9 mouse cellular contexts compared by ENCODE assay signal in genomic region chr1:90838221-90838620, GRCm38 (mm10). TPM values are rescaled to one million over a fixed set of nuclear protein-coding genes. Genes with fewer than 3 reads are reported as not detected.
DNase-seq lines count a peak whose midpoint lies in the region; ATAC-seq lines count a peak whose summit lies in the region.
"Had no signal": no experiment of that assay in that cellular context is flagged by ENCODE, and none has a peak within 500 bp of the region (broad histone marks: within the 10 kb centered on the region; RNA-seq: fewer than 3 reads in every experiment).

No protein-coding gene starts in this region.

- WGBS in embryonic facial prominence, embryonic 12.5 days, result 36% methylated on average over 12 of the region's 12 CpGs
- 47% methylated on average over 12 of the region's 12 CpGs for WGBS in heart, embryonic 13.5 days
- 65% methylated on average over 12 of the region's 12 CpGs for WGBS in liver, embryonic 11.5 days

- 0 out of 2 replicates have a peak overlapping the region, but pooled peaks have one; percentile 5 for H3K4me2 ChIP-seq in embryonic facial prominence, embryonic 12.5 days (replicated peaks)
- peak overlapping the region; percentile 42 for H3K4me2 ChIP-seq in heart, embryonic 13.5 days
- H3K4me2 ChIP-seq in liver, embryonic 11.5 days, result no peak overlapping the region
- H3K4me2 ChIP-seq: neural tube, embryonic 13.5 days had no signal

- peaks cover 69% of the 10 kb centered on the region for H3K4me1 ChIP-seq in embryonic facial prominence, embryonic 12.5 days
- peaks cover 46% of the 10 kb centered on the region for H3K4me1 ChIP-seq in heart, embryonic 13.5 days
- H3K4me1 ChIP-seq in liver, embryonic 11.5 days (replicated peaks; ENCODE audit: control insufficient read depth, insufficient read depth, low read length), result no peaks in the 10 kb centered on the region
- H3K4me1 ChIP-seq: neural tube, embryonic 13.5 days had no signal

- H3K9me3 ChIP-seq in embryonic facial prominence, embryonic 12.5 days, result no peaks in the 10 kb centered on the region
- no peaks in the 10 kb centered on the region for H3K9me3 ChIP-seq in heart, embryonic 13.5 days
- H3K9me3 ChIP-seq in liver, embryonic 11.5 days (ENCODE audit: control insufficient read depth, low read length), result no peaks in the 10 kb centered on the region
- H3K9me3 ChIP-seq: neural tube, embryonic 13.5 days had no signal

- peak overlapping the region; percentile 74 for H3K27ac ChIP-seq in embryonic facial prominence, embryonic 12.5 days
- H3K27ac ChIP-seq in heart, embryonic 13.5 days (replicated peaks), result peak overlapping the region; percentile 81
- no peak overlapping the region for H3K27ac ChIP-seq in liver, embryonic 11.5 days (ENCODE audit: low read depth, low read length)
- H3K27ac ChIP-seq: neural tube, embryonic 13.5 days had no signal

- H3K27me3 ChIP-seq in embryonic facial prominence, embryonic 12.5 days, result no peaks in the 10 kb centered on the region
- H3K27me3 ChIP-seq in heart, embryonic 13.5 days (replicated peaks), result 0 out of 2 replicates have a peak, but pooled peaks cover 6% of the 10 kb centered on the region
- no peaks in the 10 kb centered on the region for H3K27me3 ChIP-seq in liver, embryonic 11.5 days (replicated peaks; ENCODE audit: control insufficient read depth, insufficient read depth, low read length)
- H3K27me3 ChIP-seq: neural tube, embryonic 13.5 days had no signal

- no peaks in the 10 kb centered on the region for H3K36me3 ChIP-seq in embryonic facial prominence, embryonic 12.5 days
- no peaks in the 10 kb centered on the region for H3K36me3 ChIP-seq in heart, embryonic 13.5 days
- no peaks in the 10 kb centered on the region for H3K36me3 ChIP-seq in liver, embryonic 11.5 days (ENCODE audit: control insufficient read depth, insufficient read depth, low read length)
- H3K36me3 ChIP-seq: neural tube, embryonic 13.5 days had no signal

- no peak overlapping the region for H3K4me3 ChIP-seq in embryonic facial prominence, embryonic 12.5 days
- no peak overlapping the region for H3K4me3 ChIP-seq in heart, embryonic 13.5 days
- no peak overlapping the region for H3K4me3 ChIP-seq in liver, embryonic 11.5 days (ENCODE audit: low read depth, low read length)
- H3K4me3 ChIP-seq: neural tube, embryonic 13.5 days had no signal

- ATAC-seq in embryonic facial prominence, embryonic 12.5 days (ENCODE audit: insufficient number of reproducible peaks, insufficient read depth, low FRiP score, low TSS enrichment), result no peak
- no peak for ATAC-seq in heart, embryonic 13.5 days (ENCODE audit: extremely low read depth, insufficient number of reproducible peaks, low FRiP score, low TSS enrichment)
- ATAC-seq in liver, embryonic 11.5 days (replicated peaks; ENCODE audit: low FRiP score), result no peak

- DNase-seq in adrenal gland, adult 8-10 months, result peak; percentile 16
- DNase-seq in adrenal gland, postnatal 25 days, result no peak
- peak; percentile 60 to 80 for DNase-seq in left cerebral cortex, adult 18-20 months (ENCODE audit: low spot score in 2 of 2)
- DNase-seq in right cerebral cortex, adult 2 months (ENCODE audit: low spot score in 2 of 2), result peak; percentile 71 to 79
- no peak for DNase-seq in thymus, postnatal 4 days
- no peak for DNase-seq in liver, embryonic 11.5 days (ENCODE audit: low spot score)

- H3K9ac ChIP-seq in embryonic facial prominence, embryonic 12.5 days, result no peak overlapping the region
- peak overlapping the region; percentile 61; the same call in 1 of the 2 replicates for H3K9ac ChIP-seq in heart, embryonic 13.5 days
- no peak overlapping the region for H3K9ac ChIP-seq in liver, embryonic 11.5 days (ENCODE audit: low read depth, low read length)
- H3K9ac ChIP-seq: neural tube, embryonic 13.5 days had no signal

RNA-seq across cellular contexts. Expression of gene Col6a3, which starts 5.5 kb away (rescaled TPM):
- 10 to 100 TPM; 14.7 to 40.9 (median 19.8) TPM for total RNA-seq in adrenal gland, adult 8-10 months (2022)
- total RNA-seq in adrenal gland, postnatal 25 days (2021), result 24.4 and 34.2 TPM in 2 replicates
- 57.4 and 58.7 TPM in 2 replicates for polyA plus RNA-seq in embryonic facial prominence, embryonic 12.5 days (2016; fragmentation: Nextera tagmentation; extraction: Ambion mirVana)
- polyA plus RNA-seq in heart, embryonic 13.5 days (2015; fragmentation: Nextera tagmentation; extraction: Ambion mirVana), result 12.4 and 13.0 TPM in 2 replicates
- total RNA-seq in left cerebral cortex, adult 18-20 months (2021), result 1 to 10 TPM; 4.3 to 4.5 TPM
- polyA plus RNA-seq in liver, embryonic 11.5 days (2014; fragmentation: Nextera tagmentation; extraction: Ambion mirVana), result 13.1 and 13.7 TPM in 2 replicates

Comparison
In these comparisons a context has a peak if more than half of its experiments do, and no peak if none do; other contexts are left out.
1. DNase-seq: peak in adrenal gland, adult 8-10 months (single experiment), left cerebral cortex, adult 18-20 months (2 of 2) and right cerebral cortex, adult 2 months (2 of 2); none in adrenal gland, postnatal 25 days (single experiment), thymus, postnatal 4 days (single experiment) and liver, embryonic 11.5 days (single experiment).